Mouse (Mus musculus): ENCODE measurements around the gene Glod4. TPM values are rescaled to one million over a fixed set of nuclear protein-coding genes. Genes with fewer than 3 reads are reported as not detected.

Glod4 gene
- polyA plus RNA-seq, 2 experiments from 2014 or later, result 82.6 to 96.9 TPM

- no peak for ATAC-seq
Observed at GRCm38 (mm10) chr11:76081048-76081640, 162.4 kb downstream of the Glod4 start.

DNA sequence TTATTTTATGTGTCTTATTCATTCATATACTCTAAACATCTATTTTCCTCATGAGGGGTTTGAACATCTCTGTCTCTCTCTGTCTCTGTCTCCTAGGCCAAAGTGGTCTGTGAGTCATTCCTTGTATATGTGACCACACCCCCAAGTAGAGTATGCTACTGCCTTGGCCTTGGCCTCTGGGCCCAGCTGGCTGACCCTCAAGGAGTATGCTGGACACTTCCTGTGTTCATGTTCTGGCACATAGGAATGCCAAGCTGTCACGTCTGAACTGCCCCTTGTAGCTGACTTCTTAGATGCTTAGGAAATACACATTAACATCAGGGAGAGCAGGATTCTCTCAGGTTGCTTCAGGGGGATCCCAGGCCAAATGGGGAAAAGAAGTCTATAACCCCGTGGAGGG is 163.2 kb downstream of the Glod4 start:
- ATAC-seq, result no peak

GRCm38 (mm10) chr11:76077341-76077740 is 166.2 kb downstream of the Glod4 start:
- ATAC-seq, result no peak

DNA sequence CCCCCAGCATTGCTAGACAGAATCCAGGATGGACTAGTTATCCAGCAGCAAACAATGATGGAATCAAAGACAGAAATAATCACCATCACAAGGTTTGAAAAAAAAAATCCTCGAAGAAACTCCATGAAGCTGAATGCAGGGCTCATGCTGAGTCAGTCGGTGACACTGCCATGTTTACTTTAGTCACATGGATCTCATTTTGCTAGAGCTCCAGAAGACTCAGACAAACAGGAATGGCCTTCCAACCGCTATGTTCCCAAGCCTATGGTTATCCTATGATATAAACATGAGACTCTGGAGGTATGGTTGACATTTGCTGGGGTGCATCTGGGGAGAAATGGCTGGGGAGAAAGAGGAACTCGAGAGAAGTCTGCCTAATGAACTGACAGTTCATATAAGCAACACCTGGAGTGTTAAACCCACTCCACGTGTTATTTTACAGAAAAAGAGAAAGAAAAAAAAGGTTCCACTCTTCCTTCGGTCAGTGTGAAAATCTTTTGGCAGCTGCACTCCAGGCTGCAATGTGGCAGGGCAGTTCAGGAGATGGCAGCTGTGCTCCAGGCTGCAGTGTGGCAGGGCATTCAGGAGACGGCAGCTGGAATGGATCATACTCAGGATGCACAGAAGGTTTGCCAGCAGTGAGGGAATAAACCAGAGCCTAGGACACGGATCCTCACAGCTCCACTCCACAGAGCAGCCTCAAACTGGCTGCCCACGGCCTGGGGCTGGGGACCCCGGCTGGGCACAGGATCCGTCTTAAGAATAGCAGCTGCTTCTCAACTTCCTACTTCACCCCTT is 169.0 kb downstream of the Glod4 start:
- ATAC-seq, result no peak

Other genes with a start within 250 kb of the Glod4 start
- gene 1700016K19Rik, start 243.8 kb downstream of the Glod4 start, polyA plus RNA-seq (2017; shearing (Covaris generic)), result under 1 TPM in 1 of 2 experiments, not detected in 1; 0.37 TPM
- 10 to 100 TPM; 13.7 to 15.9 TPM for gene Rflnb, start 215.9 kb downstream of the Glod4 start, polyA plus RNA-seq (2017; shearing (Covaris generic))
- 10 to 100 TPM; 44.5 to 55.8 TPM for gene Vps53, start 64.1 kb downstream of the Glod4 start, polyA plus RNA-seq (2017; shearing (Covaris generic))
- 1 to 10 TPM; 4.1 to 4.9 TPM for gene Fam57a, start 64.1 kb downstream of the Glod4 start, polyA plus RNA-seq (2017; shearing (Covaris generic))
- gene Dbil5, start 26.1 kb downstream of the Glod4 start, polyA plus RNA-seq (2017; shearing (Covaris generic)), result not detected
- gene Gemin4, start 26.1 kb downstream of the Glod4 start, polyA plus RNA-seq (2017; shearing (Covaris generic)), result 10 to 100 TPM in 1 of 2 experiments, 1 to 10 TPM in 1; 7.0 to 13.4 TPM
- 10 to 100 TPM in 1 of 2 experiments, 1 to 10 TPM in 1; 9.3 to 14.0 TPM for gene Mrm3, start within 50 bp of the Glod4 start, polyA plus RNA-seq (2017; shearing (Covaris generic))
- 1 to 10 TPM in 1 of 2 experiments, under 1 TPM in 1; 0.71 to 1.8 TPM for gene Nxn, start 155.4 kb upstream of the Glod4 start, polyA plus RNA-seq (2017; shearing (Covaris generic))
- 10 to 100 TPM; 52.1 to 72.8 TPM for gene Timm22, start 163.2 kb upstream of the Glod4 start, polyA plus RNA-seq (2017; shearing (Covaris generic))

All from activated CD4-positive, CD25-positive, alpha-beta regulatory T cell, adult 4 months (primary cell).